Mouse (Mus musculus) myocyte (in vitro differentiated cells): ENCODE measurements at regions not wholly inside any gene's neighbourhood (a gene's known extent, or its start where the extent isn't known, plus 50 kb on each side); places are given as distances from the start of the nearest gene placed in this dataset.

Experiments used
- H3K27me3 ChIP-seq: one replicate; pipeline ENCODE4 v1.6.1; 2011; ENCODE audit not compliant: control insufficient read depth, insufficient read depth, insufficient read length
- H3K36me3 ChIP-seq: one replicate; pipeline ENCODE4 v1.6.1; 2011; ENCODE audit not compliant: control insufficient read depth, insufficient read depth
- H3K4me2 ChIP-seq: one replicate; pipeline ENCODE4 v1.6.1; 2011; ENCODE audit warnings: low read depth, control low read depth
- H3K4me3 ChIP-seq: one replicate; pipeline ENCODE4 v1.5.1; 2011; ENCODE audit warnings: mild to moderate bottlenecking, control low read depth, moderate library complexity
- H3K79me2 ChIP-seq: one replicate; pipeline ENCODE4 v1.6.1; 2011; ENCODE audit not compliant: control insufficient read depth, insufficient read depth
- H3ac ChIP-seq: one replicate; pipeline ENCODE4 v1.6.1; 2011; ENCODE audit not compliant: control insufficient read depth, insufficient read length
- CEBPB ChIP-seq: IDR thresholded peaks from 2 replicates; pipeline ENCODE4 v1.6.1; 2011; ENCODE audit warnings: mild to moderate bottlenecking, moderate library complexity; ENCODE audit not compliant: poor library complexity, insufficient read depth, severe bottlenecking
- E2F4 ChIP-seq: IDR thresholded peaks from one replicate; pipeline ENCODE4 v1.6.1; 2011; ENCODE audit warnings: mild to moderate bottlenecking, control low read depth, moderate library complexity; ENCODE audit not compliant: insufficient read depth
- MAX ChIP-seq: IDR thresholded peaks from one replicate; pipeline ENCODE4 v1.6.1; 2011; ENCODE audit warnings: low read depth, mild to moderate bottlenecking, control low read depth
- MYOD1 ChIP-seq, 3 experiments: IDR thresholded peaks; one replicate each; pipeline ENCODE4 v1.6.1; 2011; ENCODE audit warnings: control low read depth in 2 of 3, low read depth in 2 of 3, mild to moderate bottlenecking in 2 of 3, moderate library complexity in 1 of 3; ENCODE audit not compliant: insufficient read length in 2 of 3, control insufficient read depth in 1 of 3
- MYOG ChIP-seq, 3 experiments: IDR thresholded peaks; one replicate each; pipeline ENCODE4 v1.6.1; 2011; ENCODE audit warnings: control low read depth in 2 of 3, low read depth in 2 of 3, mild to moderate bottlenecking in 2 of 3; ENCODE audit not compliant: insufficient read length in 2 of 3, control insufficient read depth in 1 of 3, insufficient read depth in 1 of 3
- POLR2A ChIP-seq: IDR thresholded peaks from one replicate; pipeline ENCODE4 v1.6.1; 2011; ENCODE audit warnings: low read depth, mild to moderate bottlenecking, control low read depth, moderate library complexity; ENCODE audit not compliant: insufficient read length
- POLR2AphosphoS2 ChIP-seq: IDR thresholded peaks from one replicate; pipeline ENCODE4 v1.6.1; 2011; ENCODE audit warnings: low read depth, control low read depth; ENCODE audit not compliant: insufficient read length
- REST ChIP-seq: IDR thresholded peaks from one replicate; pipeline ENCODE4 v1.6.1; 2011; ENCODE audit warnings: mild to moderate bottlenecking, control low read depth, moderate library complexity; ENCODE audit not compliant: insufficient read depth, insufficient read length
- SRF ChIP-seq: IDR thresholded peaks from one replicate; pipeline ENCODE4 v1.6.1; 2011; ENCODE audit warnings: low read depth; ENCODE audit not compliant: control insufficient read depth, insufficient read length
- TCF12 ChIP-seq: IDR thresholded peaks from one replicate; pipeline ENCODE4 v1.6.1; 2011; ENCODE audit warnings: mild to moderate bottlenecking, control low read depth; ENCODE audit not compliant: poor library complexity, insufficient read depth, severe bottlenecking
- TCF3 ChIP-seq: IDR thresholded peaks from one replicate; pipeline ENCODE4 v1.6.1; 2011; ENCODE audit warnings: low read depth, control low read depth; ENCODE audit not compliant: insufficient read length
- USF1 ChIP-seq: IDR thresholded peaks from one replicate; pipeline ENCODE4 v1.6.1; 2011; ENCODE audit warnings: low read depth, mild to moderate bottlenecking, control low read depth, moderate library complexity

DNA sequence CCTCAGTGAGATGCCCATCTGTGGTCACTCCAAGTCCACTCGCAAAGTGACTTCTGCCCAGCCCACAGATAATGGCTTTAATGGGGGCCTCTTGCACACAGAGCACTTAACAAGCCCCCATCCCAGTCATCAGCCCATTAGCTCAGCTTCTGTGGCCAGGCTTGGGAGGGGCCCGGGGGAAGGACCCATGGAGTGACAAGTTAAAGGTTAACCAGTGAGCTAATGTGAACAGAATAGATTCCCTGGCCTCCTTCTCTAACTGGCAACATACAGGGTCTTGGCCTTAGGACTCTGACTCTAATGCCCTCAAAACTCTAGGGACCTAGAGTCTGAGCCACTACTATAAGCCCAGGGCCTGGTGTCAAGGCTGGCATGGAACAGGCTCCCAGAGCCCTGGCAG, 94.3 kb upstream of the Unc5b start:
- Histone ChIP-seq H3K27me3 (peaks cover 6% of the 10 kb centered on the region), H3K79me2 (no peaks in the 10 kb centered on the region), H3K4me3 (no peak overlapping the region), H3K36me3 (no peaks in the 10 kb centered on the region), H3ac (no peak overlapping the region), H3K4me2 (no peak overlapping the region)
- no peak for TF ChIP-seq TCF12
- no peak for TF ChIP-seq CEBPB

DNA sequence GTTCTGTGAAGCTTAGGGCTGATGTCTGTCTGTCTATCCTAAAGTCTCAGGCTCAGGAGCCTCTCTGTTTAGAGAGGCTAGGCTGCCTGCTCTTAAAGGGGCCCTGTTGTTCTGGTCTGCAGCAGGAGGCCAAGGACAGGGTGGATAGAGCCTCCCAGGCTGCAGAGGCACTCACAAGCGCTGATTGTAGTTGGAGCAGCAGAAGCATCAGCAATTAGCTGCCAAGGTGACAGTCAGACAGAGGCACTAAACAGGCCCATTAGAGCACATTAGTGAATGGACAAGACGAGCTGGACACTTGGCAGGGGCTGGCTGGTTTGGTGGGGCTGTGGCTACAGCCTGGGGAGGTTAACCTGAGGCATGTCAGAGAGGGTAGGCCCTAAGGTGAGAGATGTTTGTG, 93.8 kb upstream of the Unc5b start:
- Histone ChIP-seq H3K4me2 (no peak overlapping the region), H3K27me3 (peaks cover 6% of the 10 kb centered on the region), H3ac (no peak overlapping the region), H3K79me2 (no peaks in the 10 kb centered on the region), H3K36me3 (no peaks in the 10 kb centered on the region), H3K4me3 (no peak overlapping the region)
- no peak for TF ChIP-seq TCF12
- no peak for TF ChIP-seq MYOG (IDR thresholded peaks at IDR 0.05; ENCODE audit: control insufficient read depth in 1 of 3, insufficient read depth in 1 of 3, insufficient read length in 2 of 3, low read depth in 2 of 3)
- TF ChIP-seq TCF3, result no peak
- no peak for TF ChIP-seq POLR2AphosphoS2
- no peak for TF ChIP-seq E2F4
- no peak for TF ChIP-seq POLR2A
- TF ChIP-seq USF1, result no peak
- TF ChIP-seq CEBPB, result no peak
- no peak for TF ChIP-seq SRF
- no peak for TF ChIP-seq REST
- TF ChIP-seq MAX, result no peak
- no peak for TF ChIP-seq MYOD1 (IDR thresholded peaks at IDR 0.05; ENCODE audit: control insufficient read depth in 1 of 3, insufficient read length in 2 of 3, low read depth in 2 of 3)

- Histone ChIP-seq H3K36me3 (no peaks in the 10 kb centered on the region), H3K4me2 (no peak overlapping the region), H3ac (no peak overlapping the region), H3K4me3 (no peak overlapping the region), H3K27me3 (peaks cover 6% of the 10 kb centered on the region), H3K79me2 (no peaks in the 10 kb centered on the region)
- TF ChIP-seq E2F4 (no peak), MYOD1 (IDR thresholded peaks at IDR 0.05; ENCODE audit: control insufficient read depth in 1 of 3, insufficient read length in 2 of 3, low read depth in 2 of 3) (no peak), USF1 (no peak), CEBPB (no peak), MAX (no peak), MYOG (IDR thresholded peaks at IDR 0.05; ENCODE audit: control insufficient read depth in 1 of 3, insufficient read depth in 1 of 3, insufficient read length in 2 of 3, low read depth in 2 of 3) (no peak), REST (no peak), TCF12 (no peak), TCF3 (no peak), POLR2AphosphoS2 (no peak), POLR2A (no peak), SRF (no peak)
Observed at GRCm38 (mm10) chr10:60923806-60924205, 92.4 kb upstream of the Unc5b start.

DNA sequence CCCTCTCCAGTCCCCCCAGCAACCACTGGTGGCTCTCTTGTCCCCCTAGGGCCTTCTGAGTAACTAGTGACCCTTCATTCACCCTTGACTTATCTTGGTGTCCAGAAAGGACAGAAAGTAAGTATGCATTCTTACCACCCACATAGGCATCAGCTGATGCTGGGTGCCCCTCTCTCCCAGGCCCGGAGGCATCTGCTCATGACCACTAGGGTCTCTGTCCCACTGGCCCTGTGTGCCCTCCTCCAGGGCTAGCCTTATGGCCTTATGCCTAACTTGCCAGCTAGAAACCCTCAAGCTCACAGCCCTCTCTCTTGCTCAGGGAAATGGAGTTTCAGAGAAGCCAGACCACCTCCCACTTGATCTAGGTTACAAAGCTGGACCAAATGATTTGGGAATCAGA, 89.2 kb upstream of the Unc5b start:
- H3ac ChIP-seq, result no peak overlapping the region
- peaks cover 6% of the 10 kb centered on the region for H3K27me3 ChIP-seq
- H3K4me3 ChIP-seq, result no peak overlapping the region
- H3K79me2 ChIP-seq, result no peaks in the 10 kb centered on the region
- no peak overlapping the region for H3K4me2 ChIP-seq
- TF ChIP-seq TCF3 (no peak), REST (no peak)
- H3K36me3 ChIP-seq, result no peaks in the 10 kb centered on the region

- TF ChIP-seq POLR2AphosphoS2, result no peak
- TF ChIP-seq REST, result no peak
- no peak for TF ChIP-seq TCF12
- no peak for TF ChIP-seq USF1
- no peak for TF ChIP-seq SRF
- TF ChIP-seq MYOG (IDR thresholded peaks at IDR 0.05; ENCODE audit: control insufficient read depth in 1 of 3, insufficient read depth in 1 of 3, insufficient read length in 2 of 3, low read depth in 2 of 3), result no peak
- no peak for TF ChIP-seq TCF3
- no peak for TF ChIP-seq MYOD1 (IDR thresholded peaks at IDR 0.05; ENCODE audit: control insufficient read depth in 1 of 3, insufficient read length in 2 of 3, low read depth in 2 of 3)
- TF ChIP-seq POLR2A, result no peak
- no peak for TF ChIP-seq MAX
- TF ChIP-seq E2F4, result no peak
- no peak for TF ChIP-seq CEBPB
- H3K36me3 ChIP-seq, result no peaks in the 10 kb centered on the region
- H3K27me3 ChIP-seq, result no peaks in the 10 kb centered on the region
- H3K79me2 ChIP-seq, result no peaks in the 10 kb centered on the region
- H3K4me3 ChIP-seq, result no peak overlapping the region
- no peak overlapping the region for H3K4me2 ChIP-seq
- no peak overlapping the region for H3ac ChIP-seq
Observed at GRCm38 (mm10) chr10:60918020-60918419, 86.6 kb upstream of the Unc5b start.

GRCm38 (mm10) chr10:60914391-60914790, 83.0 kb upstream of the Unc5b start:
- Histone ChIP-seq H3K36me3 (no peaks in the 10 kb centered on the region), H3ac (no peak overlapping the region), H3K27me3 (no peaks in the 10 kb centered on the region), H3K79me2 (no peaks in the 10 kb centered on the region), H3K4me2 (no peak overlapping the region), H3K4me3 (no peak overlapping the region)
- no peak for TF ChIP-seq MAX
- peak; percentile 79 for TF ChIP-seq REST
- no peak for TF ChIP-seq SRF
- TF ChIP-seq E2F4, result no peak
